Mouse (Mus musculus) limb, embryonic 14.5 days (tissue): Measurements from ENCODE around the gene Gm28043. TPM values are rescaled to one million over a fixed set of nuclear protein-coding genes. Genes with fewer than 3 reads are reported as not detected.

Experiments
- ATAC-seq: fragments of 200-750 bp; cut with Nextera tagmentation; 2 replicates; pipeline ENCODE4 v1.8.0; 2017; ENCODE audit warnings: low read depth, moderate number of reproducible peaks, moderate TSS enrichment; ENCODE audit not compliant: low FRiP score
- DNase-seq: peaks from one replicate; pipeline ENCODE4 v3.0.0-alpha.2; 2015; ENCODE audit warnings: low spot score
- H3K27ac ChIP-seq: fragments of 300-500 bp; sonication (generic); replicated peaks from 2 replicates; pipeline ENCODE4 v1.5.1; 2014; ENCODE audit warnings: low read depth, mild to moderate bottlenecking, low read length, moderate library complexity, mixed read lengths
- H3K27me3 ChIP-seq: fragments of 300-500 bp; sonication (generic); 2 replicates; pipeline ENCODE4 v1.6.1; 2014; ENCODE audit warnings: low read length, mixed read lengths; ENCODE audit not compliant: control insufficient read depth, insufficient read depth
- H3K36me3 ChIP-seq: fragments of 300-500 bp; sonication (generic); 2 replicates; pipeline ENCODE4 v1.6.1; 2014; ENCODE audit warnings: mild to moderate bottlenecking, low read length, moderate library complexity, mixed read lengths; ENCODE audit not compliant: control insufficient read depth, insufficient read depth
- H3K4me1 ChIP-seq: fragments of 300-500 bp; sonication (generic); 2 replicates; pipeline ENCODE4 v1.6.1; 2014; ENCODE audit warnings: antibody characterized with exemption, low read length, mixed read lengths; ENCODE audit not compliant: control insufficient read depth, insufficient read depth
- H3K4me2 ChIP-seq: fragments of 300-500 bp; sonication (generic); replicated peaks from 2 replicates; pipeline ENCODE4 v1.6.1; 2014; ENCODE audit warnings: low read depth, mild to moderate bottlenecking, low read length, moderate library complexity; ENCODE audit not compliant: severe bottlenecking
- H3K4me3 ChIP-seq: fragments of 300-500 bp; sonication (generic); replicated peaks from 2 replicates; pipeline ENCODE4 v1.5.1; 2014; ENCODE audit warnings: low read length
- H3K9ac ChIP-seq: fragments of 300-500 bp; sonication (generic); 2 replicates; pipeline ENCODE4 v1.6.1; 2014; ENCODE audit warnings: mild to moderate bottlenecking, low read depth, low read length, moderate library complexity; ENCODE audit not compliant: severe bottlenecking
- H3K9me3 ChIP-seq: fragments of 300-500 bp; sonication (generic); 2 replicates; pipeline ENCODE4 v1.6.1; 2016; ENCODE audit warnings: low read length; ENCODE audit not compliant: control insufficient read depth
- POLR2A ChIP-seq: fragments of 200-500 bp; IDR thresholded peaks from 2 replicates; pipeline ENCODE4 v1.8.0; 2012; ENCODE audit warnings: inconsistent platforms, mild to moderate bottlenecking, moderate library complexity, borderline replicate concordance; ENCODE audit not compliant: insufficient read depth, insufficient read length; ENCODE audit errors: extremely low read depth
- whole genome bisulfite sequencing: fragments of 180-500 bp; shearing (Covaris S2); extraction: QIAGEN DNeasy Blood & Tissue Kit; methylation state at CpG from one replicate; pipeline ENCODE4 v1.1.7; 2014; 5-methylcytosine and 5-hydroxymethylcytosine counted together
- polyA plus RNA-seq, 2 experiments: library from polyadenylated mRNA; depleted of rRNA in 1 of 2; stranded (reverse) in 1 of 2; unstranded in 1 of 2; fragments of >200 nt; fragmentation: Nextera tagmentation in 1 of 2; extraction: Ambion mirVana in 1 of 2; gene quantifications; 2 replicates each; pipeline versions ENCODE4 v1.2.1 to v1.2.3; 2012 to 2014

Gm28043 gene
- polyA plus RNA-seq, 2 experiments = 2.8 to 3.5 TPM

DNA sequence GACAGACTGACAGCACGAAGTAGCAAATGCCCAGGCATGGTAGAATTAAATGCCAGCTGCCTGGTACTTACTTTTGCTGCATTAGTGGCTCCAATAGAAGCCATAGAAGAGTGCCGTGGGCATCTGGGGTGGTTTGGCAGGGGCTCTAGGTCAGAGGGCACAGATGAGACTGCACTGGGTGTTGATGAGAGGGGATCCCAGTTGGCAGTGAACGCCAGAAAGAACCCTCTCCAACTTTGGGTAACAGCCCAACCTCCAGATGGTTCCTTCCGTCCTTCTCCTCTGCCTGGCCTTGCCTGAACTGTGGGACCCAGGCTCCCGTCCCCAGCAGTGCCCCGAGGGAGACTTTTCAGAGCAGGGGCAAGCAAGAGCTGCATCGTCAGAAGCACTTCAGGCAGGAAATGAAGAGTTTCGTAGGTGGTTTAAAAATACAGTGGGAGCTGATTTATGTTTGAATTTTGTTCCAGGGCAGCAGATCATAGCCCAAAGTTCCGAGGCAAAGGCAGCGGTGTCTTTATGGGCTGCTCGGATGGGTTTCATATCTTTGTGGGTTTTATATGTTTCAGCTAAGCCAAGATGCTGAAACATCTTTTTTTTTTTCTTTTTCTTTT lies 106.2 kb downstream of the Gm28043 start:
- WGBS = 55% methylated on average over 11 of the region's 11 CpGs
- ATAC-seq = no peak
- no peaks in the 10 kb centered on the region for H3K9me3 ChIP-seq
- H3K27ac ChIP-seq = no peak overlapping the region
- peaks cover 7% of the 10 kb centered on the region for H3K4me1 ChIP-seq
- no peak overlapping the region for H3K9ac ChIP-seq
- no peaks in the 10 kb centered on the region for H3K36me3 ChIP-seq
- no peaks in the 10 kb centered on the region for H3K27me3 ChIP-seq
- H3K4me2 ChIP-seq = no peak overlapping the region
- no peak overlapping the region for H3K4me3 ChIP-seq
- no peak for TF ChIP-seq POLR2A
- DNase-seq = no peak

DNA sequence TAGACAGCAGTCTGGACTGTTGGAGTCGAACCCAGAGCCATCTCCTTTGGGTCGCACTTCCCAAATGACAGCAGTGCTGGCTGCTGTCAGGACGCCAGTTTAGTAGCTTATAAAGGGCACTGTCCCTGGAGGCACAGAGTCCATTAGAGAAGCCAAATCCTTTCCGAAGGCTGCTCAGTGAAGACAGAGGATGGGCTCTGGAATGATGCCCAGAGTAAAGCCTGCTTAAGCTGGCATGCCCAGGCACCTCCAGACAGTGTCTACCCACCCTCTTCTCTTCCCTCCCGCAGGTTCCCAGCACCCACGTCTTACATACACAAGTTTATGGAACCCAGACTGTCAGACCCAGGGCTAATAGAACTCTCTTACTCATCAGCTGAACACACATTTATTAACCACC lies 109.9 kb downstream of the Gm28043 start:
- Histone ChIP-seq H3K4me1 (no peaks in the 10 kb centered on the region), H3K4me3 (no peak overlapping the region), H3K36me3 (no peaks in the 10 kb centered on the region), H3K9me3 (no peaks in the 10 kb centered on the region), H3K9ac (no peak overlapping the region), H3K27me3 (no peaks in the 10 kb centered on the region), H3K27ac (no peak overlapping the region), H3K4me2 (no peak overlapping the region)
- 69% methylated on average over 6 of the region's 6 CpGs for WGBS
- no peak for DNase-seq
- ATAC-seq = no peak
- no peak for TF ChIP-seq POLR2A

DNA sequence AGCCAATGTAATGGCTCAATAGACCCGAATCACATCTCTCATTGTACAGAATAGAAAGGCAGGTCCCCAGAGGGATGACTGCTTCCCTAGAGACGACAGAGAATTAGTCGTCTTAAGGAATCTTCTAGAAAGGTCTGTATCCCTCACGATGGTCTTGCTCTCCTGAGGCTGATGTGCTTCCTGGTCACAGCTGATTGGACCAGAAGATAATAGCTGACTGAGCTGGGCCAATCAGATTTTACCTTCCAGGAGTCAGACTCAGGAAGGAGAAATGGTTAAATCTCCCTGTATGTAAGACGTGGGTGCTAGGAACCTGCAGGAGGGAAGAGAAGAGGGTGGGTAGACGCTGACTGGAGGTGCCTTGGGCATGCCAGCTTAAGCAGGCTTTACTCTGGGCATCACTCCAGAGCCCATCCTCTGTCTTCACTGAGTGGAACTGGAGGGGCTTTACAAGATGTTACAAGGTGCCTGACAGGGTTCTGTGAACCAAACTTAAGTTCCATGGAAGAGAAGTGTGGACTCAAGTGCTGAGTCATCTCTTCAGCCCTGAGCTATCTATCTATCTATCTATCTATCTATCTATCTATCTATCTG lies 110.4 kb downstream of the Gm28043 start:
- H3K9ac ChIP-seq = no peak overlapping the region
- H3K27me3 ChIP-seq = no peaks in the 10 kb centered on the region
- no peaks in the 10 kb centered on the region for H3K9me3 ChIP-seq
- no peak overlapping the region for H3K4me3 ChIP-seq
- H3K4me2 ChIP-seq = no peak overlapping the region
- no peak for ATAC-seq
- TF ChIP-seq POLR2A = no peak
- WGBS = 67% methylated on average over 6 of the region's 6 CpGs
- no peaks in the 10 kb centered on the region for H3K4me1 ChIP-seq
- H3K36me3 ChIP-seq = no peaks in the 10 kb centered on the region
- H3K27ac ChIP-seq = no peak overlapping the region
- no peak for DNase-seq

DNA sequence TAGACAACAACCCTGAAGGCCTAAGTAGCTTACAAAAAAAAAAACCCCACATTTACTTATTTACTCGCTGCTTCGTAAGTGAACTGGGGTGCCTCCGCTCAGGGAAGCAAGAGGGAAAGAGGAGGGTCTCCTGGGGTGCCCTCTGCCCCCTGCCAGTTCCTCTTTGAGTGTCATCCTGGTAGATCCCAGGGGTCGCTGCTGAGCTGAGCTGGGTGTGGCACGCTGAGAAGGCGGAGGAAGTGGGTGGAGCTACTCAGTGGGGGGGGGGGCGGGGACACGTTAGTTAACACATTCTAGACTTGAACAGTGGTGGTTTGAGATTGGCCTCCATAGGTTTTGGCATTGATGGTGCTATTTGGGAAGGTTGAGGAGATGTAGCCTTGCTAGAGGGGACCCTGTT lies 113.4 kb downstream of the Gm28043 start:
- 55% methylated on average over 7 of the region's 8 CpGs for WGBS
- Histone ChIP-seq H3K4me3 (no peak overlapping the region), H3K27ac (no peak overlapping the region), H3K9me3 (no peaks in the 10 kb centered on the region), H3K4me2 (no peak overlapping the region), H3K9ac (no peak overlapping the region), H3K27me3 (no peaks in the 10 kb centered on the region), H3K4me1 (peaks cover 5% of the 10 kb centered on the region; the same call in 1 of the 2 replicates), H3K36me3 (no peaks in the 10 kb centered on the region)
- no peak for DNase-seq
- no peak for TF ChIP-seq POLR2A
- no peak for ATAC-seq

DNA sequence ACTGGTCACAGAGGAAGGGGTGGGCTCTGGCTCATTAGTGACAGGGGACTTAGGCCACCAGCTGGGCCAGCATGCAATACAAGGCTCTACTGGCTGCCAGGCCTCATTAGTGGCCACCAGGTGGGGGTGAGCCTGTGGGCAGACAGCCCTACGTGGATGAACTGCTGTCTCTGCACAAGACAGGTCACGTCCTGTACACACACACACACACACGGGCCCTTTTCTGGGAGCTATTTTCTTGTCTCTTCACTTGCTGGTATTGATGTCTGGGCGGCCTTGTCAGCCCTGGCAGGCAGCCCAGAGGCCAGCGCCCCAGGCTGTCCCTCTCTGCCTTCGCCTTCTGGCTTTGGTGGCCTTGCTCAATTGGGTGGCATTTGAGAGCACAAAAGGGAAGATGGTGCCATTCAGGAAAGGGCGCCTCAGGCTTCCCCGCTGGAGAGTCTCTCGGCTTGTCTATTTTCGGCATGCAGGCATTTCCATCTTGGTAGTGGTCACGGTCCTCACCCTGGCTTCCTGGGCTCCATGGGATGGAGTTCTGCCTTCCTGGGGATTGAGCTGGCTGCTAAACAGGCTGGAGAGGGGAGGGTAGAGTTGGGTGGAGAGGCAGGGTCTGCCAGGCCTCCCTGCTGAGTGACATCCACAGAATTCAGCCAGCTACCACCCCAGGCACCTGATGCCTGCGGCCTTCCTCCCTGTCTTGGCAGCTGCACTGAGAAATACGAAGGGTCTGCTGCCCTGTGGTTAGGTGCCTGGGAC lies 116.0 kb downstream of the Gm28043 start:
- ATAC-seq (no peak), DNase-seq (no peak)
- no peak for TF ChIP-seq POLR2A
- H3K4me2 ChIP-seq = no peak overlapping the region
- 53% methylated on average over 12 of the region's 13 CpGs for WGBS
- H3K9me3 ChIP-seq = no peaks in the 10 kb centered on the region
- H3K4me1 ChIP-seq = peaks cover 5% of the 10 kb centered on the region; the same call in 1 of the 2 replicates
- no peaks in the 10 kb centered on the region for H3K36me3 ChIP-seq
- H3K27me3 ChIP-seq = no peaks in the 10 kb centered on the region
- H3K9ac ChIP-seq = no peak overlapping the region
- no peak overlapping the region for H3K4me3 ChIP-seq
- no peak overlapping the region for H3K27ac ChIP-seq
